Mouse (Mus musculus): ENCODE data around the gene Usb1.

DNA sequence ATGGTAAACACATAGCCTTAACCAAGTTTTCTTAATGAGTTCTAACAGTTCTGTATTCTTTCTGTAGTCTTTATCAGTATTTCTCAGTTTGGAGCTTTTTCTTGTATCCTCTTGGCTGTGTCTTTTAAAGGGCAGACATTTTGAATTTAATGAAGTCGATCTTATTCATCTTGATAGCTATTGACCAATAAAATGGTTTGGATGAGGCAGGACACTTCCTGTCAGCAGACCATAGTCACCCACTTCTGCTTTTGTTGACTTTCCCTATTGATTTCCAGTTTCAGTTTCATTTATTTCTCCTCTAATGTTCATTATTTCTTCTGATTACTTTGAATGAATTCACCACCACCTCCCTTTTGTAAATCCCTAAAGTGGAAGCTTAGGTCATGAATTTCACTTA is 3.6 kb downstream of the Usb1 start:
- no peak for TF ChIP-seq CTCF (IDR thresholded peaks at IDR 0.05; ENCODE audit: borderline replicate concordance, insufficient read depth, low read length)
- TF ChIP-seq POLR2A (IDR thresholded peaks at IDR 0.05; ENCODE audit: low read depth, low read length) = no peak

Data from embryonic fibroblast, embryonic 13.5 days (primary cell).